Mouse (Mus musculus): ENCODE results near the gene Depdc1b.
A peak's percentile ranks its signal among the peaks of the same experiment; 100 is the strongest.

Depdc1b gene

GRCm38 (mm10) chr13:108315702-108316486 is at the start of gene Depdc1b:
TSS of gene Depdc1b (plus strand) at chr13:108316332.
- peak; percentile 97 to 98 for DNase-seq

- DNase-seq = no peak
Measured at GRCm38 (mm10) chr13:108267841-108268634, 48.1 kb upstream of the Depdc1b start.

GRCm38 (mm10) chr13:108271458-108272148 is 44.5 kb upstream of the Depdc1b start:
- no peak for DNase-seq

- no peak for DNase-seq
Measured at GRCm38 (mm10) chr13:108272332-108272731, 43.8 kb upstream of the Depdc1b start.

- no peak for DNase-seq
Measured at GRCm38 (mm10) chr13:108273034-108273433, 43.1 kb upstream of the Depdc1b start.

GRCm38 (mm10) chr13:108273456-108273855 is 42.7 kb upstream of the Depdc1b start:
- DNase-seq = no peak

- no peak for DNase-seq
Measured at GRCm38 (mm10) chr13:108276561-108276960, 39.6 kb upstream of the Depdc1b start.

GRCm38 (mm10) chr13:108277320-108277719 is 38.8 kb upstream of the Depdc1b start:
- DNase-seq = no peak

GRCm38 (mm10) chr13:108278592-108278991 is 37.5 kb upstream of the Depdc1b start:
- DNase-seq = no peak

GRCm38 (mm10) chr13:108284312-108284711 is 31.8 kb upstream of the Depdc1b start:
- no peak for DNase-seq

GRCm38 (mm10) chr13:108287953-108288352 is 28.2 kb upstream of the Depdc1b start:
- DNase-seq = no peak

GRCm38 (mm10) chr13:108289436-108289835 is 26.7 kb upstream of the Depdc1b start:
- no peak for DNase-seq

GRCm38 (mm10) chr13:108290314-108290713 is 25.8 kb upstream of the Depdc1b start:
- DNase-seq = no peak

GRCm38 (mm10) chr13:108297350-108298093 is 18.6 kb upstream of the Depdc1b start:
- DNase-seq = peak; percentile 59 to 74

GRCm38 (mm10) chr13:108298241-108298640 is 17.9 kb upstream of the Depdc1b start:
- no peak for DNase-seq

GRCm38 (mm10) chr13:108300346-108300950 is 15.7 kb upstream of the Depdc1b start:
- peak; percentile 31 to 59 for DNase-seq

GRCm38 (mm10) chr13:108301411-108301810 is 14.7 kb upstream of the Depdc1b start:
- DNase-seq = peak; percentile 20 to 40

GRCm38 (mm10) chr13:108302957-108303675 is 13.0 kb upstream of the Depdc1b start:
- no peak for DNase-seq

- no peak for DNase-seq
Measured at GRCm38 (mm10) chr13:108303841-108304240, 12.3 kb upstream of the Depdc1b start.

GRCm38 (mm10) chr13:108304680-108305079 is 11.5 kb upstream of the Depdc1b start:
- no peak for DNase-seq

- peak in 1 of 2 experiments; percentile 25 for DNase-seq
Measured at GRCm38 (mm10) chr13:108316487-108316903, 363 bp downstream of the Depdc1b start.

Measured in kidney, postnatal 4 days (tissue).